Mouse (Mus musculus): ENCODE data around the gene Celf6. TPM values are rescaled to one million over a fixed set of nuclear protein-coding genes. Genes with fewer than 3 reads are reported as not detected.
A peak's percentile ranks its signal among the peaks of the same experiment; 100 is the strongest.

The Celf6 gene
- total and polyA plus RNA-seq, 3 experiments, result not detected

GRCm38 (mm10) chr9:59550077-59550476 is 27.6 kb upstream of the Celf6 start:
- H3K36me3 ChIP-seq (replicated peaks), result no peaks in the 10 kb centered on the region
- H3K4me3 ChIP-seq (ENCODE audit: low read depth, low read length), result no peak overlapping the region
- no peaks in the 10 kb centered on the region for H3K4me1 ChIP-seq (ENCODE audit: insufficient read depth, low read depth, low read length)

DNA sequence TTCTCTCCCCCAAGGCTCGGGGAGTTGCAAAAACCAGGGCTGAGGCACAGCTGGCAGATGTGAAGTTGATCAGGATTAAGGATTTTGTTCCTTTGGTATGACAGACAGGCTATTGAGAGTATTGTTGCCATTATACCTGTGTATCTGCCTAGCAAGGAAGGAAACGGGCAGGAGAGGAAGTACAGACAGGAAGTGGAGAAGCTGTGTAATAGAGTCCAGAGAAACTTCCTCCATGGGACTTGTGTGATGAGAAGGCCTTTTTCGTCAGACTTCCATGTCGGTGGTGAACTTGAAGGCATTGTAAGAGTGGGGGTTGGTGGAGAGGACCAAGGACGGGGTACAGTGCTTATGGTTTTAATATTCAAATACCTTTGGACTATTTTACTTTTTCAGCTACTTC is 26.7 kb upstream of the Celf6 start:
- no peaks in the 10 kb centered on the region for H3K36me3 ChIP-seq (replicated peaks)
- no peaks in the 10 kb centered on the region for H3K9me3 ChIP-seq (replicated peaks)
- H3K27me3 ChIP-seq (ENCODE audit: insufficient read depth, low read length), result peaks cover 45% of the 10 kb centered on the region
- no peaks in the 10 kb centered on the region for H3K4me1 ChIP-seq (ENCODE audit: insufficient read depth, low read depth, low read length)
- TF ChIP-seq GATA1 (IDR thresholded peaks at IDR 0.05; ENCODE audit: borderline replicate concordance, low read length) (no peak), POLR2AphosphoS5 (IDR thresholded peaks at IDR 0.05; ENCODE audit: insufficient replicate concordance, low read depth, low read length) (no peak)
- DNase-seq (ENCODE audit: low spot score) (no peak), ATAC-seq (ENCODE audit: extremely low read depth, insufficient number of reproducible peaks, low FRiP score, poor library complexity, severe bottlenecking) (no peak)
- H3K4me3 ChIP-seq (ENCODE audit: low read depth, low read length), result no peak overlapping the region

More at GRCm38 (mm10) chr9:59550077-59550476, 27.6 kb upstream of the Celf6 start:
- DNase-seq (ENCODE audit: low spot score) (no peak), ATAC-seq (ENCODE audit: extremely low read depth, insufficient number of reproducible peaks, low FRiP score, poor library complexity, severe bottlenecking) (no peak)
- H3K9me3 ChIP-seq (replicated peaks), result no peaks in the 10 kb centered on the region
- TF ChIP-seq GATA1 (IDR thresholded peaks at IDR 0.05; ENCODE audit: borderline replicate concordance, low read length) (no peak), TAL1 (conservative IDR thresholded peaks at IDR 0.05; ENCODE audit: low read depth, low read length) (no peak), GATA2 (IDR thresholded peaks at IDR 0.05; ENCODE audit: borderline replicate concordance, low read depth, low read length) (no peak), POLR2AphosphoS5 (IDR thresholded peaks at IDR 0.05; ENCODE audit: insufficient replicate concordance, low read depth, low read length) (no peak), CTCF (IDR thresholded peaks at IDR 0.05; ENCODE audit: low read depth, low read length) (no peak)
- peaks cover 39% of the 10 kb centered on the region for H3K27me3 ChIP-seq (ENCODE audit: insufficient read depth, low read length)

DNA sequence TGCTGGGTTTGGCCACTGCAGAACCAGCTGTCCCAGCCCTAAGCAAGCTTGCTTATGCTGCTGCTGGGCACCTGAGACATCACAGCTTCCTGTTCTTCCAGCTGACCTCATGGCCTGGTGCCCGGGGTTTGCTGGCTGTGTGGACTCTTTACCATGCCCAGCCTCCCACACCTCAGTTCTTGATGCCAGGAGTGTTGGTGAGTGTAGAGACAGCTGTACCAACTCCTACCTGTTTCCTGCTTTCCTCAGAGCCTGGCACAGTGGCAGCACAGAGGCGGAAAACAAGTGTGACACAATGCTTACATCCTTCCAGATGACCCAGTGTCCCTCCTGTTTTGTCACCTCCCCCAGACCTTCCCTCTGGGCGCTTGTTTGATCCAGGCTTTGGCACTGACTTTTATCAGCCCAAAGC is 26.1 kb upstream of the Celf6 start:
- Histone ChIP-seq H3K27me3 (ENCODE audit: insufficient read depth, low read length) (peaks cover 41% of the 10 kb centered on the region), H3K9me3 (replicated peaks) (no peaks in the 10 kb centered on the region), H3K4me3 (ENCODE audit: low read depth, low read length) (no peak overlapping the region), H3K4me1 (ENCODE audit: insufficient read depth, low read depth, low read length) (no peaks in the 10 kb centered on the region), H3K36me3 (replicated peaks) (no peaks in the 10 kb centered on the region)
- TF ChIP-seq TAL1 (conservative IDR thresholded peaks at IDR 0.05; ENCODE audit: low read depth, low read length) (no peak), POLR2AphosphoS5 (IDR thresholded peaks at IDR 0.05; ENCODE audit: insufficient replicate concordance, low read depth, low read length) (no peak), GATA2 (IDR thresholded peaks at IDR 0.05; ENCODE audit: borderline replicate concordance, low read depth, low read length) (no peak), CTCF (IDR thresholded peaks at IDR 0.05; ENCODE audit: low read depth, low read length) (no peak), GATA1 (IDR thresholded peaks at IDR 0.05; ENCODE audit: borderline replicate concordance, low read length) (no peak)
- no peak for ATAC-seq (ENCODE audit: extremely low read depth, insufficient number of reproducible peaks, low FRiP score, poor library complexity, severe bottlenecking)
- no peak for DNase-seq (ENCODE audit: low spot score)

GRCm38 (mm10) chr9:59552610-59553009 is 25.1 kb upstream of the Celf6 start:
- no peaks in the 10 kb centered on the region for H3K9me3 ChIP-seq (replicated peaks)
- ATAC-seq (ENCODE audit: extremely low read depth, insufficient number of reproducible peaks, low FRiP score, poor library complexity, severe bottlenecking) (no peak), DNase-seq (ENCODE audit: low spot score) (no peak)
- TF ChIP-seq TAL1 (conservative IDR thresholded peaks at IDR 0.05; ENCODE audit: low read depth, low read length) (no peak), GATA1 (IDR thresholded peaks at IDR 0.05; ENCODE audit: borderline replicate concordance, low read length) (no peak), GATA2 (IDR thresholded peaks at IDR 0.05; ENCODE audit: borderline replicate concordance, low read depth, low read length) (no peak), CTCF (IDR thresholded peaks at IDR 0.05; ENCODE audit: low read depth, low read length) (no peak), POLR2AphosphoS5 (IDR thresholded peaks at IDR 0.05; ENCODE audit: insufficient replicate concordance, low read depth, low read length) (no peak)
- no peaks in the 10 kb centered on the region for H3K4me1 ChIP-seq (ENCODE audit: insufficient read depth, low read depth, low read length)
- no peak overlapping the region for H3K4me3 ChIP-seq (ENCODE audit: low read depth, low read length)
- peaks cover 39% of the 10 kb centered on the region for H3K27me3 ChIP-seq (ENCODE audit: insufficient read depth, low read length)
- no peaks in the 10 kb centered on the region for H3K36me3 ChIP-seq (replicated peaks)

GRCm38 (mm10) chr9:59553719-59554118 is 24.0 kb upstream of the Celf6 start:
- Histone ChIP-seq H3K4me1 (ENCODE audit: insufficient read depth, low read depth, low read length) (no peaks in the 10 kb centered on the region), H3K36me3 (replicated peaks) (no peaks in the 10 kb centered on the region), H3K4me3 (ENCODE audit: low read depth, low read length) (no peak overlapping the region), H3K27me3 (ENCODE audit: insufficient read depth, low read length) (peaks cover 41% of the 10 kb centered on the region), H3K9me3 (replicated peaks) (no peaks in the 10 kb centered on the region)
- TF ChIP-seq GATA2 (IDR thresholded peaks at IDR 0.05; ENCODE audit: borderline replicate concordance, low read depth, low read length) (no peak), CTCF (IDR thresholded peaks at IDR 0.05; ENCODE audit: low read depth, low read length) (no peak), TAL1 (conservative IDR thresholded peaks at IDR 0.05; ENCODE audit: low read depth, low read length) (no peak), POLR2AphosphoS5 (IDR thresholded peaks at IDR 0.05; ENCODE audit: insufficient replicate concordance, low read depth, low read length) (no peak), GATA1 (IDR thresholded peaks at IDR 0.05; ENCODE audit: borderline replicate concordance, low read length) (no peak)
- no peak for ATAC-seq (ENCODE audit: extremely low read depth, insufficient number of reproducible peaks, low FRiP score, poor library complexity, severe bottlenecking)
- DNase-seq (ENCODE audit: low spot score), result no peak

DNA sequence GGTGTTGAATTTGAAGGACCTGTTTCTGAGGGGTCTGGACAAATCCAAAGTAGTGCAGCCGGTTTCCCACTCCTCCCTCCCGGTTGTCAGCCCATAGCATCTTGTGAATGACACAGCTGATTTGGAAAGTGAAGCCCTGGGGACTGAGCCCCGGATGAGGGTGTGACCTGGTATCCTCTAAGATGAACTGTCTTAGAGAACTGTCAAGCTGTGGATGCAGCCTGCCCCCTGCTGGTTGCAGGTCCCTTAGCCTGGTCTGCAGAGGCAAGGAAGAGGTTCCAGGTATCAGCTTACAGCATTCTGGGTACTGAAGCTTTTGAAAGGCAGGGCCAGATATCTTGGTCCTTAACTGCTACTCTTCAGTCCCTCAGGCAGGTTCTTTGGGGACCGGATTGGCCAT is 12.1 kb upstream of the Celf6 start:
- peak; percentile 28; the same call in 1 of the 2 replicates for ATAC-seq (ENCODE audit: extremely low read depth, insufficient number of reproducible peaks, low FRiP score, poor library complexity, severe bottlenecking)
- DNase-seq (ENCODE audit: low spot score), result peak; percentile 36
- H3K36me3 ChIP-seq (replicated peaks), result no peaks in the 10 kb centered on the region

DNA sequence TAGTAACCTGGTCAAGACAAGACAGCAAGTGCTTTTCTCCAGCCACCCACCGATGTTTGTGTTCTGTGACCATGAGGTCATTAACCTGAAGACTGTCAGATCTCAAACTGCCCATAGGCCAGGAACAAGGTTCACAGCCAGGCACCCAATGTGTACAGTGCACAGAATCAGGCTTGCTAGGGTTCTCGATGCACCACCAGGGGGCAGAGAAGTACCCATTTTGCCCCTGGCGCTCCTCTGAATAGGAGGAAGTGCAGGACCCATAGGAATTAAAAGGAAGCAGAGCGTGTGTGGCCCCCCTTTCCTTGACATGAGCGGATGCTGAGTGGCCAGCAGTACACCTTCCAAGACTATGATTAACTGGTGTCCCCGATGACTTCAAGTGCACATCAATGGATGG is 10.6 kb upstream of the Celf6 start:
- H3K36me3 ChIP-seq (replicated peaks), result no peaks in the 10 kb centered on the region
- DNase-seq (ENCODE audit: low spot score) (peak; percentile 48), ATAC-seq (ENCODE audit: extremely low read depth, insufficient number of reproducible peaks, low FRiP score, poor library complexity, severe bottlenecking) (no peak)
- H3K4me1 ChIP-seq (ENCODE audit: insufficient read depth, low read depth, low read length), result peaks cover 9% of the 10 kb centered on the region
- H3K9me3 ChIP-seq (replicated peaks), result no peaks in the 10 kb centered on the region
- peaks cover 19% of the 10 kb centered on the region for H3K27me3 ChIP-seq (ENCODE audit: insufficient read depth, low read length)
- no peak overlapping the region for H3K4me3 ChIP-seq (ENCODE audit: low read depth, low read length)
- TF ChIP-seq POLR2AphosphoS5 (IDR thresholded peaks at IDR 0.05; ENCODE audit: insufficient replicate concordance, low read depth, low read length) (no peak), TAL1 (conservative IDR thresholded peaks at IDR 0.05; ENCODE audit: low read depth, low read length) (no peak), CTCF (IDR thresholded peaks at IDR 0.05; ENCODE audit: low read depth, low read length) (peak; percentile 59)

More for the DNA sequence above, 12.1 kb upstream of the Celf6 start:
- Histone ChIP-seq H3K4me1 (ENCODE audit: insufficient read depth, low read depth, low read length) (peaks cover 9% of the 10 kb centered on the region), H3K4me3 (ENCODE audit: low read depth, low read length) (no peak overlapping the region), H3K27me3 (ENCODE audit: insufficient read depth, low read length) (peaks cover 23% of the 10 kb centered on the region), H3K9me3 (replicated peaks) (no peaks in the 10 kb centered on the region)
- TF ChIP-seq TAL1 (conservative IDR thresholded peaks at IDR 0.05; ENCODE audit: low read depth, low read length) (no peak), CTCF (IDR thresholded peaks at IDR 0.05; ENCODE audit: low read depth, low read length) (peak; percentile 79)
